Mouse (Mus musculus) thymus, adult 2 months (tissue): ENCODE results near the gene Sgk1. TPM values are rescaled to one million over a fixed set of nuclear protein-coding genes. Genes with fewer than 3 reads are reported as not detected.
"Not testable (repeated sequence)": the region's sequence is repeated elsewhere in the genome, so short reads cannot be mapped to it uniquely, and the experiment has no call there.

Experiments
- DNase-seq: peaks from one replicate; pipeline ENCODE4 v3.0.0; 2021
- H3K27ac ChIP-seq: fragments of 200-500 bp; 2 replicates; pipeline ENCODE4 v1.5.1; 2012; ENCODE audit warnings: low read length, control low read depth; ENCODE audit not compliant: control insufficient read depth, insufficient read depth
- H3K27me3 ChIP-seq: fragments of 200-500 bp; 2 replicates; pipeline ENCODE4 v1.6.1; 2012; ENCODE audit warnings: mild to moderate bottlenecking, low read length, moderate library complexity, mixed read lengths; ENCODE audit not compliant: control insufficient read depth, insufficient read depth
- H3K36me3 ChIP-seq: fragments of 200-500 bp; 2 replicates; pipeline ENCODE4 v1.6.1; 2012; ENCODE audit warnings: mild to moderate bottlenecking, low read length, moderate library complexity; ENCODE audit not compliant: control insufficient read depth, insufficient read depth
- H3K4me1 ChIP-seq: fragments of 200-500 bp; replicated peaks from 2 replicates; pipeline ENCODE4 v1.6.1; 2012; ENCODE audit warnings: low read length; ENCODE audit not compliant: control insufficient read depth, insufficient read depth
- H3K4me3 ChIP-seq: fragments of 200-500 bp; 2 replicates; pipeline ENCODE4 v1.5.1; 2012; ENCODE audit warnings: mild to moderate bottlenecking, low read length, control low read depth, moderate library complexity; ENCODE audit not compliant: control insufficient read depth, insufficient read depth
- CTCF ChIP-seq: fragments of 200-500 bp; IDR thresholded peaks from 2 replicates; pipeline ENCODE4 v1.5.1; 2012; ENCODE audit warnings: mild to moderate bottlenecking, control low read depth, low read length, moderate library complexity, borderline replicate concordance; ENCODE audit not compliant: control insufficient read depth, poor library complexity, insufficient read depth; ENCODE audit errors: extremely low read depth
- POLR2A ChIP-seq: fragments of 200-500 bp; IDR thresholded peaks from 2 replicates; pipeline ENCODE4 v1.6.1; 2012; ENCODE audit warnings: mild to moderate bottlenecking, low read length, control low read depth, moderate library complexity; ENCODE audit not compliant: control insufficient read depth, poor library complexity, insufficient read depth; ENCODE audit errors: extremely low read depth
- WGBS: fragments of 180-500 bp; shearing (Covaris S2); methylation state at CpG from one replicate; pipeline ENCODE4 v1.1.7; 2018; 5-methylcytosine and 5-hydroxymethylcytosine counted together
- polyA plus RNA-seq: library from polyadenylated mRNA; depleted of rRNA; stranded (reverse); fragments of >200 nt; gene quantifications from 2 replicates; pipeline ENCODE4 v1.2.3, GENCODE M21; 2012

Sgk1 gene
- polyA plus RNA-seq, 1 experiment = 18.7 TPM

GRCm38 (mm10) chr10:21891442-21891841 lies 9.5 kb downstream of the Sgk1 start:
- Histone ChIP-seq H3K27me3 (no peaks in the 10 kb centered on the region), H3K36me3 (no peaks in the 10 kb centered on the region), H3K4me3 (no peak overlapping the region), H3K4me1 (no peaks in the 10 kb centered on the region), H3K27ac (no peak overlapping the region)
- no peak for DNase-seq
- TF ChIP-seq POLR2A = no peak
- WGBS = 94% methylated on average over 7 of the region's 7 CpGs

- WGBS = 94% methylated on average over 4 of the region's 4 CpGs
- Histone ChIP-seq H3K27ac (no peak overlapping the region), H3K4me3 (no peak overlapping the region), H3K27me3 (no peaks in the 10 kb centered on the region), H3K4me1 (no peaks in the 10 kb centered on the region), H3K36me3 (no peaks in the 10 kb centered on the region)
- no peak for TF ChIP-seq CTCF
- no peak for TF ChIP-seq POLR2A
- no peak for DNase-seq
These were observed 10.1 kb downstream of the Sgk1 start for GRCm38 (mm10) chr10:21892104-21892503.

- peaks cover 3% of the 10 kb centered on the region for H3K4me1 ChIP-seq
- no peak for DNase-seq
- TF ChIP-seq POLR2A (no peak), CTCF (no peak)
- no peaks in the 10 kb centered on the region for H3K36me3 ChIP-seq
- 94% methylated on average over 4 of the region's 4 CpGs for WGBS
- no peaks in the 10 kb centered on the region for H3K27me3 ChIP-seq
- H3K27ac ChIP-seq = no peak overlapping the region
- H3K4me3 ChIP-seq = no peak overlapping the region
These were observed 16.4 kb downstream of the Sgk1 start for GRCm38 (mm10) chr10:21898417-21898816.

GRCm38 (mm10) chr10:21898851-21899250 lies 16.9 kb downstream of the Sgk1 start:
- not testable (repeated sequence) for H3K36me3 ChIP-seq, H3K4me1 ChIP-seq, H3K27me3 ChIP-seq

GRCm38 (mm10) chr10:21899397-21899796 lies 17.4 kb downstream of the Sgk1 start:
- no peak for DNase-seq
- peaks cover 3% of the 10 kb centered on the region for H3K4me1 ChIP-seq
- 95% methylated on average over 3 of the region's 3 CpGs for WGBS
- no peak overlapping the region for H3K27ac ChIP-seq
- no peaks in the 10 kb centered on the region for H3K36me3 ChIP-seq
- H3K27me3 ChIP-seq = no peaks in the 10 kb centered on the region
- H3K4me3 ChIP-seq = no peak overlapping the region
- TF ChIP-seq POLR2A (no peak), CTCF (no peak)

More at GRCm38 (mm10) chr10:21898851-21899250, 16.9 kb downstream of the Sgk1 start:
- WGBS = 97% methylated on average over 17 of the region's 17 CpGs
- DNase-seq, H3K4me3 ChIP-seq, H3K27ac ChIP-seq: not testable (repeated sequence)

GRCm38 (mm10) chr10:21902152-21903140 lies 20.5 kb downstream of the Sgk1 start:
- Histone ChIP-seq H3K36me3 (no peaks in the 10 kb centered on the region), H3K4me3 (no peak overlapping the region), H3K27ac (no peak overlapping the region), H3K27me3 (no peaks in the 10 kb centered on the region), H3K4me1 (peaks cover 15% of the 10 kb centered on the region)
- 63% methylated on average over 10 of the region's 10 CpGs for WGBS
- DNase-seq = no peak
- TF ChIP-seq CTCF = no peak
- TF ChIP-seq POLR2A = no peak

- DNase-seq = no peak
These were observed 22.2 kb downstream of the Sgk1 start for GRCm38 (mm10) chr10:21904151-21904550.

More at GRCm38 (mm10) chr10:21904151-21904550, 22.2 kb downstream of the Sgk1 start:
- Histone ChIP-seq H3K27me3 (no peaks in the 10 kb centered on the region), H3K4me3 (no peak overlapping the region), H3K4me1 (peaks cover 26% of the 10 kb centered on the region), H3K36me3 (no peaks in the 10 kb centered on the region), H3K27ac (no peak overlapping the region)
- TF ChIP-seq CTCF = no peak
- no peak for TF ChIP-seq POLR2A
- 89% methylated on average over 2 of the region's 2 CpGs for WGBS
